Mouse (Mus musculus): Measurements from ENCODE around the gene 4933427D14Rik. TPM values are rescaled to one million over a fixed set of nuclear protein-coding genes. Genes with fewer than 3 reads are reported as not detected.

4933427D14Rik gene
- polyA plus RNA-seq, 1 experiment from 2014 or later = 30.1 TPM

GRCm38 (mm10) chr11:72224865-72225264 lies 17.6 kb upstream of the 4933427D14Rik start:
- WGBS = 16% methylated on average over 5 of the region's 5 CpGs
- no peak overlapping the region for H3K4me2 ChIP-seq (replicated peaks)
- H3K4me3 ChIP-seq = no peak overlapping the region
- peaks cover 11% of the 10 kb centered on the region; the same call in 1 of the 2 replicates for H3K4me1 ChIP-seq
- H3K27ac ChIP-seq (replicated peaks) = no peak overlapping the region
- no peak for ATAC-seq (ENCODE audit: low FRiP score, low read depth)
- H3K9me3 ChIP-seq = no peaks in the 10 kb centered on the region
- H3K9ac ChIP-seq (replicated peaks) = no peak overlapping the region
- 0 out of 2 replicates have a peak, but pooled peaks cover 5% of the 10 kb centered on the region for H3K27me3 ChIP-seq
- H3K36me3 ChIP-seq = no peaks in the 10 kb centered on the region

GRCm38 (mm10) chr11:72223414-72223813 lies 16.2 kb upstream of the 4933427D14Rik start:
- H3K36me3 ChIP-seq = no peaks in the 10 kb centered on the region
- H3K27me3 ChIP-seq = 0 out of 2 replicates have a peak, but pooled peaks cover 3% of the 10 kb centered on the region
- no peaks in the 10 kb centered on the region for H3K9me3 ChIP-seq
- ATAC-seq (ENCODE audit: low FRiP score, low read depth) = no peak
- peaks cover 11% of the 10 kb centered on the region; the same call in 1 of the 2 replicates for H3K4me1 ChIP-seq
- no peak overlapping the region for H3K4me2 ChIP-seq (replicated peaks)
- no peak overlapping the region for H3K27ac ChIP-seq (replicated peaks)
- H3K9ac ChIP-seq (replicated peaks) = no peak overlapping the region
- no peak overlapping the region for H3K4me3 ChIP-seq
- WGBS = 87% methylated on average over 4 of the region's 4 CpGs

GRCm38 (mm10) chr11:72221278-72221677 lies 14.0 kb upstream of the 4933427D14Rik start:
- ATAC-seq (ENCODE audit: low FRiP score, low read depth) = no peak
- H3K4me1 ChIP-seq = peaks cover 12% of the 10 kb centered on the region
- no peak overlapping the region for H3K9ac ChIP-seq (replicated peaks)
- no peaks in the 10 kb centered on the region for H3K27me3 ChIP-seq
- H3K4me2 ChIP-seq (replicated peaks) = no peak overlapping the region
- WGBS = 14% methylated on average over 6 of the region's 6 CpGs
- no peaks in the 10 kb centered on the region for H3K36me3 ChIP-seq
- no peak overlapping the region for H3K4me3 ChIP-seq
- H3K27ac ChIP-seq (replicated peaks) = no peak overlapping the region
- no peaks in the 10 kb centered on the region for H3K9me3 ChIP-seq

- no peak overlapping the region for H3K27ac ChIP-seq (replicated peaks)
- H3K36me3 ChIP-seq = peaks cover 2% of the 10 kb centered on the region; the same call in 1 of the 2 replicates
- WGBS = 93% methylated on average over 5 of the region's 5 CpGs
- no peaks in the 10 kb centered on the region for H3K9me3 ChIP-seq
- H3K4me2 ChIP-seq (replicated peaks) = peak overlapping the region; percentile 25; the same call in 1 of the 2 replicates
- no peak overlapping the region for H3K9ac ChIP-seq (replicated peaks)
- no peak overlapping the region for H3K4me3 ChIP-seq
- no peaks in the 10 kb centered on the region for H3K27me3 ChIP-seq
- H3K4me1 ChIP-seq = peaks cover 20% of the 10 kb centered on the region
- ATAC-seq (ENCODE audit: low FRiP score, low read depth) = no peak
Measured at GRCm38 (mm10) chr11:72217116-72217515, 9.9 kb upstream of the 4933427D14Rik start.

- 4% methylated on average over 29 of the region's 29 CpGs for WGBS
- peak; percentile 81 for ATAC-seq (ENCODE audit: low FRiP score, low read depth)
- Histone ChIP-seq H3K27ac (replicated peaks) (peak within 1 kb of the TSS; percentile 69), H3K36me3 (peaks cover 19% of the 10 kb centered on the region), H3K9me3 (no peaks in the 10 kb centered on the region), H3K4me3 (peak within 1 kb of the TSS; percentile 63), H3K4me2 (replicated peaks) (peak within 1 kb of the TSS; percentile 82), H3K9ac (replicated peaks) (peak within 1 kb of the TSS; percentile 85), H3K27me3 (no peaks in the 10 kb centered on the region), H3K4me1 (peaks cover 20% of the 10 kb centered on the region)
Measured at GRCm38 (mm10) chr11:72215410-72215797, 8.1 kb upstream of the 4933427D14Rik start, which contains the start of gene Med31. Gene Med31 (minus strand): TSS chr11:72215592.

GRCm38 (mm10) chr11:72214591-72215409 lies 7.5 kb upstream of the 4933427D14Rik start:
- no peaks in the 10 kb centered on the region for H3K9me3 ChIP-seq
- peaks cover 25% of the 10 kb centered on the region for H3K36me3 ChIP-seq
- ATAC-seq (ENCODE audit: low FRiP score, low read depth) = peak; percentile 96
- H3K4me3 ChIP-seq = peak overlapping the region; percentile 63
- WGBS = under 1% methylated on average over 51 of the region's 51 CpGs
- peak overlapping the region; percentile 85 for H3K9ac ChIP-seq (replicated peaks)
- H3K27ac ChIP-seq (replicated peaks) = peak overlapping the region; percentile 69
- H3K4me1 ChIP-seq = peaks cover 20% of the 10 kb centered on the region
- peak overlapping the region; percentile 82 for H3K4me2 ChIP-seq (replicated peaks)
- H3K27me3 ChIP-seq = no peaks in the 10 kb centered on the region

GRCm38 (mm10) chr11:72207834-72208377 lies 647 bp upstream of the 4933427D14Rik start:
- ATAC-seq (ENCODE audit: low FRiP score, low read depth) = no peak
- H3K4me2 ChIP-seq (replicated peaks) = peak overlapping the region; percentile 92
- H3K4me3 ChIP-seq = peak overlapping the region; percentile 91
- peaks cover 40% of the 10 kb centered on the region for H3K4me1 ChIP-seq
- peaks cover 31% of the 10 kb centered on the region for H3K36me3 ChIP-seq
- H3K9me3 ChIP-seq = no peaks in the 10 kb centered on the region
- WGBS = 22% methylated on average over 17 of the region's 17 CpGs
- H3K27ac ChIP-seq (replicated peaks) = peak overlapping the region; percentile 66
- H3K27me3 ChIP-seq = no peaks in the 10 kb centered on the region
- peak overlapping the region; percentile 89 for H3K9ac ChIP-seq (replicated peaks)

- peak within 1 kb of the TSS; percentile 89 for H3K9ac ChIP-seq (replicated peaks)
- H3K27me3 ChIP-seq = no peaks in the 10 kb centered on the region
- H3K9me3 ChIP-seq = no peaks in the 10 kb centered on the region
- ATAC-seq (ENCODE audit: low FRiP score, low read depth) = peak; percentile 50
- WGBS = under 1% methylated on average over 43 of the region's 43 CpGs
- H3K27ac ChIP-seq (replicated peaks) = peak within 1 kb of the TSS; percentile 66
- peak within 1 kb of the TSS; percentile 92 for H3K4me2 ChIP-seq (replicated peaks)
- H3K36me3 ChIP-seq = peaks cover 28% of the 10 kb centered on the region
- peak within 1 kb of the TSS; percentile 91 for H3K4me3 ChIP-seq
- peaks cover 42% of the 10 kb centered on the region for H3K4me1 ChIP-seq
Measured at GRCm38 (mm10) chr11:72206341-72207203, 687 bp downstream of the 4933427D14Rik start, which contains the start of gene Gm43951. Gene Gm43951 (minus strand): TSS chr11:72206840.

GRCm38 (mm10) chr11:72205256-72205655 lies 2.0 kb downstream of the 4933427D14Rik start:
- Histone ChIP-seq H3K27me3 (no peaks in the 10 kb centered on the region), H3K36me3 (peaks cover 23% of the 10 kb centered on the region), H3K4me1 (peaks cover 42% of the 10 kb centered on the region), H3K9ac (replicated peaks) (peak overlapping the region; percentile 89), H3K27ac (replicated peaks) (no peak overlapping the region), H3K4me3 (peak overlapping the region; percentile 91), H3K4me2 (replicated peaks) (peak overlapping the region; percentile 92), H3K9me3 (no peaks in the 10 kb centered on the region)
- no peak for ATAC-seq (ENCODE audit: low FRiP score, low read depth)
- 78% methylated on average over 6 of the region's 6 CpGs for WGBS

GRCm38 (mm10) chr11:72203440-72203839 lies 3.8 kb downstream of the 4933427D14Rik start:
- Histone ChIP-seq H3K9me3 (no peaks in the 10 kb centered on the region), H3K27me3 (no peaks in the 10 kb centered on the region), H3K27ac (replicated peaks) (0 out of 2 replicates have a peak overlapping the region, but pooled peaks have one; percentile 15), H3K4me2 (replicated peaks) (peak overlapping the region; percentile 92; the same call in 1 of the 2 replicates), H3K36me3 (peaks cover 23% of the 10 kb centered on the region), H3K4me3 (no peak overlapping the region), H3K4me1 (peaks cover 42% of the 10 kb centered on the region), H3K9ac (replicated peaks) (no peak overlapping the region)
- ATAC-seq (ENCODE audit: low FRiP score, low read depth) = no peak
- 70% methylated on average over 1 of the region's 1 CpGs for WGBS

GRCm38 (mm10) chr11:72196506-72196905 lies 10.8 kb downstream of the 4933427D14Rik start:
- Histone ChIP-seq H3K4me2 (replicated peaks) (no peak overlapping the region), H3K4me3 (no peak overlapping the region), H3K4me1 (no peaks in the 10 kb centered on the region), H3K9ac (replicated peaks) (no peak overlapping the region), H3K27me3 (no peaks in the 10 kb centered on the region), H3K9me3 (no peaks in the 10 kb centered on the region), H3K36me3 (peaks cover 54% of the 10 kb centered on the region), H3K27ac (replicated peaks) (no peak overlapping the region)
- ATAC-seq (ENCODE audit: low FRiP score, low read depth) = no peak
- 91% methylated on average over 8 of the region's 8 CpGs for WGBS
